Mouse (Mus musculus): Measurements from ENCODE around the gene Tspan4. TPM values are rescaled to one million over a fixed set of nuclear protein-coding genes. Genes with fewer than 3 reads are reported as not detected.
A peak's percentile ranks its signal among the peaks of the same experiment; 100 is the strongest.

Tspan4 gene
- polyA plus RNA-seq, 1 experiment, result 95.5 TPM

DNA sequence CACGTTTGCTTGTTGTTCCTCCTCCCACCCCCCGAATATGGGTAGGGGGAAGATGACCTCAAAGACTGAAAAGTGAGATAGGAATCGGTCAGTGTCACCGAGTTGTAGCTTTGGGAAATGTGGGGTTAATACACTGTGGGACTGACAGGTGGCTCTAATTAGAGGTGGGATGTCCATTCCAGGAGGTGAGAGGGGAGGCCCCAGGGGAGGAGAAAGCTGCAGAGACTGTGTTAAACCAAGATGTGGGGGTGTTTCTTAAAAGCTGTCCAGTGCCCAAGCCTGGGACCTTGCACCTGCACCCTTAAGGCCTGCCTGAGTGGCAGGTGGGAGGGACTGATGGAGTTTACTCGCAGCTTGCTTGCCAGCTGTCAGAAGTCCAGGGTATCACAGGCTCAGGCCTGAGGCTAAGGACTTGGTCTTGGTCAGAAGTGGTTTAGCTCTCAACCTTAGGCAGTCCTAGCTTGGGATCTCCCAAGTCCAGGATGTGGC lies 12.7 kb upstream of the Tspan4 start:
- TF ChIP-seq TCF12 (IDR thresholded peaks at IDR 0.05; ENCODE audit: insufficient read depth, poor library complexity, severe bottlenecking) (no peak), REST (IDR thresholded peaks at IDR 0.05; ENCODE audit: insufficient read depth, insufficient read length) (no peak), MYOD1 (IDR thresholded peaks at IDR 0.05; ENCODE audit: control insufficient read depth in 1 of 3, insufficient read length in 2 of 3, low read depth in 2 of 3) (no peak), CEBPB (IDR thresholded peaks at IDR 0.05; ENCODE audit: insufficient read depth, poor library complexity, severe bottlenecking) (no peak), MYOG (IDR thresholded peaks at IDR 0.05; ENCODE audit: control insufficient read depth in 1 of 3, insufficient read depth in 1 of 3, insufficient read length in 2 of 3, low read depth in 2 of 3) (no peak), SRF (IDR thresholded peaks at IDR 0.05; ENCODE audit: control insufficient read depth, insufficient read length, low read depth) (no peak), USF1 (IDR thresholded peaks at IDR 0.05; ENCODE audit: low read depth) (no peak), TCF3 (IDR thresholded peaks at IDR 0.05; ENCODE audit: insufficient read length, low read depth) (no peak), E2F4 (IDR thresholded peaks at IDR 0.05; ENCODE audit: insufficient read depth) (no peak), MAX (IDR thresholded peaks at IDR 0.05; ENCODE audit: low read depth) (no peak), POLR2A (IDR thresholded peaks at IDR 0.05; ENCODE audit: insufficient read length, low read depth) (no peak), POLR2AphosphoS2 (IDR thresholded peaks at IDR 0.05; ENCODE audit: insufficient read length, low read depth) (no peak)
- Histone ChIP-seq H3ac (ENCODE audit: control insufficient read depth, insufficient read length) (no peak overlapping the region), H3K4me2 (ENCODE audit: low read depth) (no peak overlapping the region), H3K4me3 (no peak overlapping the region), H3K36me3 (ENCODE audit: control insufficient read depth, insufficient read depth) (no peaks in the 10 kb centered on the region), H3K79me2 (ENCODE audit: control insufficient read depth, insufficient read depth) (no peaks in the 10 kb centered on the region), H3K27me3 (ENCODE audit: control insufficient read depth, insufficient read depth, insufficient read length) (no peaks in the 10 kb centered on the region)

DNA sequence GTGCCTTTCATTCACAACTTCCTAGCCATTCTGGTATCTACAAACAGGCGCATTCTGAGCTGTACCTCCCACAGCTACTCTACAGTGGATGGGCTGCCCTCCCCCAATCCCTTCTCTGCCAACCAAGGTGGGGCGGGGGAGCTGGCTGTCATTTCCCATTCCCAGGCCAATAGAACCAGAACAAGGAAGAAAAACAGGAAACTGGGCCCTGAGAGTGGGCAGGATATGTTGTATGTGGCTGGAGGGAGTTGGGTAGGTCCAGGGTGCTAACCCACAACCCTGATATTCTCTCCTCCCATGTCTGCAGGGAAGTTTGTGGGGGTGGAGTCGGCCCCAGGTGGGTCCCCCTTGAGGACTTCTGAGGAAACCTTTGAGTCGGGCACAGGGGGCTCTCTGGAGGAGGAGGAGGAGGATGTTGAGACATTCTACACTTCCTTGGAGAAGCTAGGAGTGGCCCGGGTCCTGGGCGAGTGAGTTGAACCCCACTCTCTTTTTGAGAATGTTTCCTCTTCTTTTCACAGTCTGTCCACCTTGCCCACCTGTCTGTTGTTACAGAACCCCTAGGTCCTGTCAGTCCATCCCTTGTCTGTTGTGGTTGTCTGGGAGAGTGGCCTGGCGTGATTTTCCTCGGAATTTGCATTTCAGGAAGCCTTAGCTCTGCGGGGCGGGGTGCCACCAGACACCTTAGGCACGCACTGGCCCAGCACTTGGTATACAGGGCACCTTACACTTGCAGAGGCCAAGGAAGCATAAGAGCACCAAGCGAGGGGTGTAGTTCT lies 11.0 kb upstream of the Tspan4 start:
- no peak for TF ChIP-seq TCF12 (IDR thresholded peaks at IDR 0.05; ENCODE audit: insufficient read depth, poor library complexity, severe bottlenecking)
- no peak for TF ChIP-seq CEBPB (IDR thresholded peaks at IDR 0.05; ENCODE audit: insufficient read depth, poor library complexity, severe bottlenecking)
- no peak for TF ChIP-seq POLR2AphosphoS2 (IDR thresholded peaks at IDR 0.05; ENCODE audit: insufficient read length, low read depth)
- TF ChIP-seq MAX (IDR thresholded peaks at IDR 0.05; ENCODE audit: low read depth), result no peak
- TF ChIP-seq POLR2A (IDR thresholded peaks at IDR 0.05; ENCODE audit: insufficient read length, low read depth), result no peak
- TF ChIP-seq USF1 (IDR thresholded peaks at IDR 0.05; ENCODE audit: low read depth), result no peak
- TF ChIP-seq E2F4 (IDR thresholded peaks at IDR 0.05; ENCODE audit: insufficient read depth), result no peak
- TF ChIP-seq MYOD1 (IDR thresholded peaks at IDR 0.05; ENCODE audit: control insufficient read depth in 1 of 3, insufficient read length in 2 of 3, low read depth in 2 of 3), result no peak
- Histone ChIP-seq H3K79me2 (ENCODE audit: control insufficient read depth, insufficient read depth) (peaks cover 2% of the 10 kb centered on the region), H3K27me3 (ENCODE audit: control insufficient read depth, insufficient read depth, insufficient read length) (no peaks in the 10 kb centered on the region), H3ac (ENCODE audit: control insufficient read depth, insufficient read length) (no peak overlapping the region), H3K36me3 (ENCODE audit: control insufficient read depth, insufficient read depth) (no peaks in the 10 kb centered on the region), H3K4me2 (ENCODE audit: low read depth) (no peak overlapping the region), H3K4me3 (no peak overlapping the region)

GRCm38 (mm10) chr7:141464603-141465201 lies 10.3 kb upstream of the Tspan4 start:
- peaks cover 8% of the 10 kb centered on the region for H3K79me2 ChIP-seq (ENCODE audit: control insufficient read depth, insufficient read depth)
- H3K27me3 ChIP-seq (ENCODE audit: control insufficient read depth, insufficient read depth, insufficient read length), result no peaks in the 10 kb centered on the region
- no peak overlapping the region for H3K4me3 ChIP-seq
- peak overlapping the region; percentile 44 for H3K4me2 ChIP-seq (ENCODE audit: low read depth)
- TF ChIP-seq POLR2A (IDR thresholded peaks at IDR 0.05; ENCODE audit: insufficient read length, low read depth), result no peak
- no peak for TF ChIP-seq TCF12 (IDR thresholded peaks at IDR 0.05; ENCODE audit: insufficient read depth, poor library complexity, severe bottlenecking)
- no peak for TF ChIP-seq TCF3 (IDR thresholded peaks at IDR 0.05; ENCODE audit: insufficient read length, low read depth)
- no peak for TF ChIP-seq E2F4 (IDR thresholded peaks at IDR 0.05; ENCODE audit: insufficient read depth)
- TF ChIP-seq MYOG (IDR thresholded peaks at IDR 0.05; ENCODE audit: control insufficient read depth in 1 of 3, insufficient read depth in 1 of 3, insufficient read length in 2 of 3, low read depth in 2 of 3), result no peak
- TF ChIP-seq POLR2AphosphoS2 (IDR thresholded peaks at IDR 0.05; ENCODE audit: insufficient read length, low read depth), result no peak
- no peak for TF ChIP-seq CEBPB (IDR thresholded peaks at IDR 0.05; ENCODE audit: insufficient read depth, poor library complexity, severe bottlenecking)
- no peak for TF ChIP-seq MYOD1 (IDR thresholded peaks at IDR 0.05; ENCODE audit: control insufficient read depth in 1 of 3, insufficient read length in 2 of 3, low read depth in 2 of 3)
- no peak for TF ChIP-seq SRF (IDR thresholded peaks at IDR 0.05; ENCODE audit: control insufficient read depth, insufficient read length, low read depth)
- TF ChIP-seq REST (IDR thresholded peaks at IDR 0.05; ENCODE audit: insufficient read depth, insufficient read length), result no peak
- no peak for TF ChIP-seq USF1 (IDR thresholded peaks at IDR 0.05; ENCODE audit: low read depth)
- TF ChIP-seq MAX (IDR thresholded peaks at IDR 0.05; ENCODE audit: low read depth), result no peak
- no peak overlapping the region for H3ac ChIP-seq (ENCODE audit: control insufficient read depth, insufficient read length)
- H3K36me3 ChIP-seq (ENCODE audit: control insufficient read depth, insufficient read depth), result no peaks in the 10 kb centered on the region

- no peak overlapping the region for H3ac ChIP-seq (ENCODE audit: control insufficient read depth, insufficient read length)
- H3K36me3 ChIP-seq (ENCODE audit: control insufficient read depth, insufficient read depth), result peaks cover under 1% of the 10 kb centered on the region
- TF ChIP-seq MYOD1 (IDR thresholded peaks at IDR 0.05; ENCODE audit: control insufficient read depth in 1 of 3, insufficient read length in 2 of 3, low read depth in 2 of 3) (peak in 2 of 3 experiments; percentile 47 to 59), TCF3 (IDR thresholded peaks at IDR 0.05; ENCODE audit: insufficient read length, low read depth) (peak; percentile 23), MAX (IDR thresholded peaks at IDR 0.05; ENCODE audit: low read depth) (no peak), USF1 (IDR thresholded peaks at IDR 0.05; ENCODE audit: low read depth) (no peak), POLR2A (IDR thresholded peaks at IDR 0.05; ENCODE audit: insufficient read length, low read depth) (no peak), MYOG (IDR thresholded peaks at IDR 0.05; ENCODE audit: control insufficient read depth in 1 of 3, insufficient read depth in 1 of 3, insufficient read length in 2 of 3, low read depth in 2 of 3) (no peak)
- no peaks in the 10 kb centered on the region for H3K27me3 ChIP-seq (ENCODE audit: control insufficient read depth, insufficient read depth, insufficient read length)
- H3K79me2 ChIP-seq (ENCODE audit: control insufficient read depth, insufficient read depth), result peaks cover 16% of the 10 kb centered on the region
- H3K4me2 ChIP-seq (ENCODE audit: low read depth), result peak overlapping the region; percentile 96
- H3K4me3 ChIP-seq, result peak overlapping the region; percentile 84
Observed at GRCm38 (mm10) chr7:141465388-141466044, 9.5 kb upstream of the Tspan4 start.

Measured in myocyte (in vitro differentiated cells).